ENCODE assay signal across 37 mouse cellular contexts in genomic region chr11:59155900-59156299, GRCm38 (mm10). TPM values are rescaled to one million over a fixed set of nuclear protein-coding genes. Genes with fewer than 3 reads are reported as not detected.
"Had no signal": no experiment of that assay in that cellular context is flagged by ENCODE, and none has a peak within 500 bp of the region (broad histone marks: within the 10 kb centered on the region; RNA-seq: fewer than 3 reads in every experiment).

No protein-coding gene starts in this region.

- H3K36me3 ChIP-seq: intestine, embryonic 15.5 days had no signal

- DNase-seq: heart, postnatal 10 days; heart, postnatal 14 days; heart, postnatal 36 days; heart, postnatal 4 days; kidney, adult 11 months; kidney, adult 18-20 months; kidney, adult 2 months; kidney, adult 8-10 months; kidney, adult 9 months; kidney, postnatal 10 days; kidney, postnatal 14 days; kidney, postnatal 25 days; kidney, postnatal 36 days; layer of hippocampus, adult 9-11 months; layer of hippocampus, postnatal 36 days had no signal

- H3K4me3 ChIP-seq: heart, embryonic 10.5 days; heart, embryonic 12.5 days; heart, embryonic 13.5 days; heart, embryonic 15.5 days; hindbrain, embryonic 10.5 days; hindbrain, embryonic 12.5 days; hindbrain, embryonic 13.5 days; hindbrain, embryonic 15.5 days; intestine, embryonic 15.5 days; kidney, embryonic 15.5 days; layer of hippocampus, adult 2 months; left cerebral cortex, adult 2 months had no signal

- H3K4me2 ChIP-seq: heart, embryonic 11.5 days; heart, embryonic 12.5 days; heart, embryonic 13.5 days; heart, embryonic 15.5 days; hindbrain, embryonic 12.5 days; hindbrain, embryonic 13.5 days; hindbrain, embryonic 14.5 days; hindbrain, embryonic 15.5 days; intestine, embryonic 15.5 days; kidney, embryonic 15.5 days had no signal

- H3K9ac ChIP-seq: heart, embryonic 12.5 days; heart, embryonic 13.5 days; heart, embryonic 15.5 days; hindbrain, embryonic 12.5 days; hindbrain, embryonic 13.5 days; hindbrain, embryonic 14.5 days; hindbrain, embryonic 15.5 days; intestine, embryonic 15.5 days; kidney, embryonic 15.5 days had no signal

- ATAC-seq: hindbrain, embryonic 16.5 days; hindbrain, postnatal 0 days; inflammation-experienced regulatory T-cells, adult 6 months; intestine, embryonic 15.5 days; intestine, embryonic 16.5 days; intestine, postnatal 0 days had no signal

- H3K4me1 ChIP-seq: hindbrain, embryonic 10.5 days; hindbrain, embryonic 12.5 days; hindbrain, embryonic 13.5 days; hindbrain, embryonic 15.5 days; intestine, embryonic 15.5 days; kidney, embryonic 15.5 days had no signal

- H3K27ac ChIP-seq: heart, embryonic 10.5 days; heart, embryonic 13.5 days; heart, embryonic 15.5 days; hindbrain, embryonic 10.5 days; hindbrain, embryonic 12.5 days; hindbrain, embryonic 13.5 days; hindbrain, embryonic 14.5 days; hindbrain, embryonic 15.5 days; hindbrain, postnatal 0 days; intestine, embryonic 15.5 days; kidney, embryonic 15.5 days; kidney, postnatal 0 days; layer of hippocampus, adult 2 months; left cerebral cortex, adult 2 months had no signal

- H3K27me3 ChIP-seq: heart, embryonic 12.5 days; heart, embryonic 13.5 days; heart, embryonic 15.5 days; hindbrain, embryonic 12.5 days; hindbrain, embryonic 13.5 days; hindbrain, embryonic 15.5 days; intestine, embryonic 15.5 days; kidney, embryonic 15.5 days had no signal

- H3K9me3 ChIP-seq: heart, embryonic 10.5 days; heart, embryonic 12.5 days; heart, embryonic 13.5 days; heart, embryonic 15.5 days; hindbrain, embryonic 10.5 days; hindbrain, embryonic 12.5 days; hindbrain, embryonic 13.5 days; hindbrain, embryonic 15.5 days; intestine, embryonic 15.5 days; kidney, embryonic 15.5 days had no signal

RNA-seq across cellular contexts. Expression of gene Obscn, which starts 19.7 kb away (rescaled TPM):
- polyA plus RNA-seq: hindbrain, embryonic 10.5 days; inflammation-experienced regulatory T-cells, adult 6 months had no signal

RNA-seq across cellular contexts. Expression of gene Gjc2, which starts 27.1 kb away (rescaled TPM):
- total RNA-seq: hematopoietic stem cell, adult 5-6 weeks had no signal
- polyA plus RNA-seq: heart, embryonic 10.5 days; hindbrain, embryonic 11.5 days; inflammation-experienced regulatory T-cells, adult 6 months had no signal
